Mouse (Mus musculus): Measurements from ENCODE around the gene Traf6.

GRCm38 (mm10) chr2:101727787-101728186 lies 49.6 kb downstream of the Traf6 start:
- TF ChIP-seq CTCF (IDR thresholded peaks at IDR 0.05; ENCODE audit: low read depth) (no peak), EP300 (IDR thresholded peaks at IDR 0.05; ENCODE audit: low read depth) (no peak)
